Mouse (Mus musculus) heart, embryonic 16.5 days (tissue): ENCODE data around the gene Ppm1n. TPM values are rescaled to one million over a fixed set of nuclear protein-coding genes. Genes with fewer than 3 reads are reported as not detected.

Experiments used
- ATAC-seq: fragments of 200-750 bp; cut with Nextera tagmentation; replicated peaks from 2 replicates; pipeline ENCODE4 v1.8.0; 2017; ENCODE audit warnings: moderate number of reproducible peaks; ENCODE audit not compliant: insufficient read depth, low FRiP score; ENCODE audit errors: extremely low read depth
- H3K27ac ChIP-seq: fragments of 300-500 bp; sonication (generic); 2 replicates; pipeline ENCODE4 v1.5.1; 2014; ENCODE audit warnings: mild to moderate bottlenecking, low read length, control low read depth, moderate library complexity
- H3K27me3 ChIP-seq: fragments of 300-500 bp; sonication (generic); 2 replicates; pipeline ENCODE4 v1.6.1; 2014; ENCODE audit warnings: low read length, mixed read lengths; ENCODE audit not compliant: control insufficient read depth, insufficient read depth
- H3K36me3 ChIP-seq: fragments of 300-500 bp; sonication (generic); 2 replicates; pipeline ENCODE4 v1.6.1; 2014; ENCODE audit not compliant: control insufficient read depth, insufficient read depth
- H3K4me1 ChIP-seq: fragments of 300-500 bp; sonication (generic); 2 replicates; pipeline ENCODE4 v1.6.1; 2014; ENCODE audit warnings: low read length, mixed read lengths; ENCODE audit not compliant: control insufficient read depth, insufficient read depth
- H3K4me2 ChIP-seq: fragments of 300-500 bp; sonication (generic); 2 replicates; pipeline ENCODE4 v1.6.1; 2014; ENCODE audit warnings: low read depth, mild to moderate bottlenecking, control low read depth, low read length
- H3K4me3 ChIP-seq: fragments of 300-500 bp; sonication (generic); 2 replicates; pipeline ENCODE4 v1.5.1; 2014; ENCODE audit warnings: mild to moderate bottlenecking, control low read depth, low read length
- H3K9ac ChIP-seq: fragments of 300-500 bp; sonication (generic); 2 replicates; pipeline ENCODE4 v1.6.1; 2014; ENCODE audit warnings: low read length, control low read depth
- H3K9me3 ChIP-seq: fragments of 300-500 bp; sonication (generic); replicated peaks from 2 replicates; pipeline ENCODE4 v1.6.1; 2016; ENCODE audit warnings: low read length; ENCODE audit not compliant: control insufficient read depth
- WGBS: fragments of 180-500 bp; shearing (Covaris S2); extraction: QIAGEN DNeasy Blood & Tissue Kit; methylation state at CpG from one replicate; pipeline ENCODE4 v1.1.7; 2014; 5-methylcytosine and 5-hydroxymethylcytosine counted together
- polyA plus RNA-seq: library from polyadenylated mRNA; unstranded; fragments of >200 nt; fragmentation: Nextera tagmentation; extraction: Ambion mirVana; gene quantifications from 2 replicates; pipeline ENCODE4 v1.2.1, GENCODE M21; 2015

Ppm1n gene
- polyA plus RNA-seq, 1 experiment from 2014 or later, result 0.11 TPM

GRCm38 (mm10) chr7:19276253-19276652 is 3.6 kb downstream of the Ppm1n start:
- WGBS, result 53% methylated on average over 4 of the region's 4 CpGs
- no peak for ATAC-seq

GRCm38 (mm10) chr7:19272173-19272764 is 7.6 kb downstream of the Ppm1n start:
- Histone ChIP-seq H3K27ac (peak overlapping the region; percentile 98), H3K4me1 (peaks cover 25% of the 10 kb centered on the region), H3K9ac (peak overlapping the region; percentile 94), H3K4me2 (peak overlapping the region; percentile 86), H3K27me3 (0 out of 2 replicates have a peak, but pooled peaks cover under 1% of the 10 kb centered on the region), H3K9me3 (no peaks in the 10 kb centered on the region; the same call in 1 of the 2 replicates), H3K4me3 (peak overlapping the region; percentile 76), H3K36me3 (no peaks in the 10 kb centered on the region; the same call in 1 of the 2 replicates)
- ATAC-seq, result peak; percentile 43
- under 1% methylated on average over 31 of the region's 36 CpGs for WGBS

More at GRCm38 (mm10) chr7:19276253-19276652, 3.6 kb downstream of the Ppm1n start:
- Histone ChIP-seq H3K36me3 (no peaks in the 10 kb centered on the region), H3K27ac (no peak overlapping the region), H3K27me3 (peaks cover 39% of the 10 kb centered on the region), H3K4me2 (no peak overlapping the region), H3K9ac (no peak overlapping the region), H3K4me3 (no peak overlapping the region), H3K4me1 (peaks cover 7% of the 10 kb centered on the region; the same call in 1 of the 2 replicates), H3K9me3 (no peaks in the 10 kb centered on the region; the same call in 1 of the 2 replicates)

GRCm38 (mm10) chr7:19271238-19272172 is 8.4 kb downstream of the Ppm1n start, which contains the start of gene Vasp:
TSS of gene Vasp (minus strand) at chr7:19271817.
- Histone ChIP-seq H3K4me1 (peaks cover 33% of the 10 kb centered on the region), H3K36me3 (no peaks in the 10 kb centered on the region; the same call in 1 of the 2 replicates), H3K27ac (peak within 1 kb of the TSS; percentile 98), H3K27me3 (no peaks in the 10 kb centered on the region), H3K4me2 (peak within 1 kb of the TSS; percentile 86), H3K9ac (peak within 1 kb of the TSS; percentile 94), H3K4me3 (peak within 1 kb of the TSS; percentile 76), H3K9me3 (no peaks in the 10 kb centered on the region; the same call in 1 of the 2 replicates)
- peak; percentile 66 for ATAC-seq
- under 1% methylated on average over 62 of the region's 62 CpGs for WGBS

- ATAC-seq, result no peak
- under 1% methylated on average over 19 of the region's 21 CpGs for WGBS
- no peaks in the 10 kb centered on the region for H3K9me3 ChIP-seq
Measured at GRCm38 (mm10) chr7:19270509-19271237, 9.2 kb downstream of the Ppm1n start.

GRCm38 (mm10) chr7:19269721-19270441 is 10.0 kb downstream of the Ppm1n start:
- H3K27ac ChIP-seq, result peak overlapping the region; percentile 98
- H3K4me2 ChIP-seq, result peak overlapping the region; percentile 86
- peaks cover 49% of the 10 kb centered on the region for H3K4me1 ChIP-seq
- no peaks in the 10 kb centered on the region for H3K9me3 ChIP-seq
- peak overlapping the region; percentile 76 for H3K4me3 ChIP-seq
- peak; percentile 80 for ATAC-seq
- peak overlapping the region; percentile 94 for H3K9ac ChIP-seq
- H3K36me3 ChIP-seq, result no peaks in the 10 kb centered on the region; the same call in 1 of the 2 replicates
- 1% methylated on average over 19 of the region's 19 CpGs for WGBS
- H3K27me3 ChIP-seq, result no peaks in the 10 kb centered on the region

More at GRCm38 (mm10) chr7:19270509-19271237, 9.2 kb downstream of the Ppm1n start:
- Histone ChIP-seq H3K27ac (peak overlapping the region; percentile 98), H3K27me3 (no peaks in the 10 kb centered on the region), H3K4me1 (peaks cover 41% of the 10 kb centered on the region), H3K36me3 (no peaks in the 10 kb centered on the region; the same call in 1 of the 2 replicates), H3K9ac (peak overlapping the region; percentile 94), H3K4me3 (peak overlapping the region; percentile 76), H3K4me2 (peak overlapping the region; percentile 86)

- peak overlapping the region; percentile 98 for H3K27ac ChIP-seq
- H3K9ac ChIP-seq, result peak overlapping the region; percentile 94
- 36% methylated on average over 10 of the region's 10 CpGs for WGBS
- peaks cover 7% of the 10 kb centered on the region for H3K36me3 ChIP-seq
- H3K9me3 ChIP-seq, result no peaks in the 10 kb centered on the region
- ATAC-seq, result no peak
- H3K4me2 ChIP-seq, result peak overlapping the region; percentile 86
- peak overlapping the region; percentile 76 for H3K4me3 ChIP-seq
- H3K27me3 ChIP-seq, result no peaks in the 10 kb centered on the region
- H3K4me1 ChIP-seq, result peaks cover 49% of the 10 kb centered on the region
Measured at GRCm38 (mm10) chr7:19268993-19269681, 10.7 kb downstream of the Ppm1n start.

GRCm38 (mm10) chr7:19267051-19267450 is 12.8 kb downstream of the Ppm1n start:
- no peaks in the 10 kb centered on the region for H3K27me3 ChIP-seq
- peak overlapping the region; percentile 36 for H3K27ac ChIP-seq
- WGBS, result 43% methylated on average over 10 of the region's 10 CpGs
- H3K4me3 ChIP-seq, result no peak overlapping the region
- ATAC-seq, result no peak
- H3K36me3 ChIP-seq, result peaks cover 23% of the 10 kb centered on the region
- 0 out of 2 replicates have a peak overlapping the region, but pooled peaks have one; percentile 6 for H3K9ac ChIP-seq
- peaks cover 46% of the 10 kb centered on the region for H3K4me1 ChIP-seq
- no peak overlapping the region for H3K4me2 ChIP-seq
- H3K9me3 ChIP-seq, result no peaks in the 10 kb centered on the region
